Mouse (Mus musculus) midbrain, embryonic 15.5 days (tissue): ENCODE results near the gene Klkb1. TPM values are rescaled to one million over a fixed set of nuclear protein-coding genes. Genes with fewer than 3 reads are reported as not detected.
A peak's percentile ranks its signal among the peaks of the same experiment; 100 is the strongest.

ENCODE experiments used
- ATAC-seq: fragments of 200-750 bp; cut with Nextera tagmentation; replicated peaks from 2 replicates; pipeline ENCODE4 v1.8.0; 2017; ENCODE audit warnings: moderate TSS enrichment
- H3K27ac ChIP-seq: fragments of 300-500 bp; sonication (generic); 2 replicates; pipeline ENCODE4 v1.5.1; 2015; ENCODE audit warnings: mild to moderate bottlenecking, inconsistent platforms
- H3K27me3 ChIP-seq: fragments of 300-500 bp; sonication (generic); replicated peaks from 2 replicates; pipeline ENCODE4 v1.6.1; 2015; ENCODE audit warnings: inconsistent platforms
- H3K36me3 ChIP-seq: fragments of 300-500 bp; sonication (generic); replicated peaks from 2 replicates; pipeline ENCODE4 v1.6.1; 2015; ENCODE audit warnings: inconsistent platforms
- H3K4me1 ChIP-seq: fragments of 300-500 bp; sonication (generic); 2 replicates; pipeline ENCODE4 v1.6.1; 2015; ENCODE audit warnings: inconsistent platforms
- H3K4me2 ChIP-seq: fragments of 300-500 bp; sonication (generic); 2 replicates; pipeline ENCODE4 v1.6.1; 2015; ENCODE audit warnings: inconsistent platforms, mild to moderate bottlenecking, moderate library complexity
- H3K4me3 ChIP-seq: fragments of 300-500 bp; sonication (generic); 2 replicates; pipeline ENCODE4 v1.5.1; 2015; ENCODE audit warnings: mild to moderate bottlenecking, inconsistent platforms
- H3K9ac ChIP-seq: fragments of 300-500 bp; sonication (generic); 2 replicates; pipeline ENCODE4 v1.6.1; 2015; ENCODE audit warnings: mild to moderate bottlenecking, inconsistent platforms
- H3K9me3 ChIP-seq: fragments of 300-500 bp; sonication (generic); 2 replicates; pipeline ENCODE4 v1.6.1; 2016; ENCODE audit warnings: inconsistent platforms
- WGBS: fragments of 180-500 bp; shearing (Covaris S2); methylation state at CpG from one replicate; pipeline ENCODE4 v1.1.7; 2015; ENCODE audit warnings: mixed read lengths; 5-methylcytosine and 5-hydroxymethylcytosine counted together
- polyA plus RNA-seq: library from polyadenylated mRNA; unstranded; fragments of >200 nt; fragmentation: Nextera tagmentation; extraction: Ambion mirVana; gene quantifications from 2 replicates; pipeline ENCODE4 v1.2.1, GENCODE M21; 2015

Klkb1 gene
- polyA plus RNA-seq, 1 experiment from 2014 or later: 0.03 TPM

DNA sequence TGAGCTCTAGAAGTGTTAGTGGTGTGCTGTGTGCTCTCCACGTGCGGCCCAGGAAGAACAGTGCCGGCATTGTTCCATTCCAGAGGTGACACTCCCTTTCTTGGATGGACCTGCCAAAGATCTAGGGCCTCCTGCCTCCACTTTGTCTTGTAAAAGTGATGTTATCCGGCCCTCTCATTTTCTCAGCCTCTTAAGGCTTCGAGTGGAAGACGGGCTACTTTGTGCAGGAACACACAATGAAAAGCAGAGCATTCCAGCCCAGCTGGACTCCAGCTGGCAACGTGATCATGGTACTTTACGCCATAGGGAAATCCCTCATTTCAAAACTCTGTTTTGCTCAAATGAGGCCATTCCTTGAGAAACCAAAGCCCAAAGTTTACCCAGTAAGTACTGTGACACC lies 27.7 kb downstream of the Klkb1 start:
- Histone ChIP-seq H3K27me3 (no peaks in the 10 kb centered on the region), H3K4me3 (no peak overlapping the region), H3K36me3 (no peaks in the 10 kb centered on the region), H3K4me2 (no peak overlapping the region), H3K4me1 (no peaks in the 10 kb centered on the region), H3K9me3 (no peaks in the 10 kb centered on the region), H3K27ac (no peak overlapping the region), H3K9ac (no peak overlapping the region)
- ATAC-seq: no peak
- 58% methylated on average over 8 of the region's 8 CpGs for WGBS

DNA sequence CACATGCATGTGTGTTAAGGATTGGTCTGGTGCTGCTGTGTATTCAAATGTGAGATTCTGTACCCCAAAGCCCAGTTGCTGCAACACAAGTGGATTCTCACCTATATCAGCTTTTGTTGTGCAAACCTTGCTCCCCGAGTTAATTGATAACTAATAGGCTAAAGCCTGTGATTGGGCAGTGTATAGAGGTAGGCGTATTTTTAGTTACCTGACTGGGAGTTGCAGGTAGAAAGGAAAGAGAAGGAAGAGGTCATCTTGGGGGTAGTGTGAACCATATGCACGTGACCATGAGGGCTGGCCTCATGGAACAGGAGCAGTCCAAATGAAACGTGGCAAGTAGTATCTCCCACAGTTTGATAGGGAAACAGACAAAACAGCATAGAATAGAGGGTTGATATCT lies 29.7 kb downstream of the Klkb1 start:
- H3K4me1 ChIP-seq: no peaks in the 10 kb centered on the region
- WGBS: 93% methylated on average over 4 of the region's 4 CpGs
- H3K9me3 ChIP-seq: no peaks in the 10 kb centered on the region
- H3K27me3 ChIP-seq: no peaks in the 10 kb centered on the region
- no peak overlapping the region for H3K4me2 ChIP-seq
- no peaks in the 10 kb centered on the region for H3K36me3 ChIP-seq
- no peak overlapping the region for H3K9ac ChIP-seq
- no peak overlapping the region for H3K27ac ChIP-seq
- ATAC-seq: no peak
- no peak overlapping the region for H3K4me3 ChIP-seq

DNA sequence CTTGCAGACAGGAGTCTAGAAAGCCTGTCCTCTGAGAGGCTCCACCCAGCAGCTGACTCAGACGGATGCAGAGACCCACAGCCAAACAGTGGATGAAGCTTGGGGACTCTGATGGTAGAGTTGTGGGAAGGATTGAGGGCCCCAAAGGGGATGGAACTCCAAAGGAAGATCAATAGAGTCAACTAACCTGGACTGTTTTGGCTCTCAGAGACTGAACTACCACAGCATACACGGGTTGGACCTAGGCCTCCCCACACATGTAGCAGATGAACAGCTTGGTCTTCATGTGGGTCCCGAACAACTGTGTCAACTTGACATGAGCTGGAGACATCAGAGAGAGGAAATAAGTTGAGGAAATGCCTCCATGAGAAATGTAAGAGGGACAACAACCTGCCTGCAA lies 31.8 kb downstream of the Klkb1 start:
- no peaks in the 10 kb centered on the region for H3K27me3 ChIP-seq
- H3K36me3 ChIP-seq: no peaks in the 10 kb centered on the region
- H3K9me3 ChIP-seq: no peaks in the 10 kb centered on the region
- H3K4me3 ChIP-seq: no peak overlapping the region
- 89% methylated on average over 3 of the region's 3 CpGs for WGBS
- no peak overlapping the region for H3K27ac ChIP-seq
- H3K4me1 ChIP-seq: no peaks in the 10 kb centered on the region
- ATAC-seq: no peak
- no peak overlapping the region for H3K4me2 ChIP-seq
- H3K9ac ChIP-seq: no peak overlapping the region

DNA sequence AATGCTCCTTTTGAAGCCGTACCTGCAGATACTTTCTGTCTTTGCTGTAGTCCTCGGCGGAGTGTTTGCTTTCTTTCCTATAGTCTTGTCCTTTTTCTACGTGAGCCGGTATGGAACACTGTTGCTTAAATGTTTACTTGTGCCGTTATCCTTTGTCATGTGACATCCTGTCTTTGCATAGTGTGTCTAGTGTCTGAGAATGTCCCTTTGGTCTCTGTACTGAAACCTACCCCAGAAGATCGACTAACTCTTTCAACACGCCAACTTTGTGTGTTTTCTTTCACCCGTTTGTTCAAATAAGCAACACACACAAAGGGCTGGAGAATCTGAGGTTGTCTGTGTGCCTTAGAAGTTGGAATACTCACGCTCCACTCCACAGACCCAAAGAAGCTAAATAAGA lies 32.7 kb downstream of the Klkb1 start, which contains the start of gene F11:
Gene F11 (minus strand): TSS at position 112 of the 400 bp plus-strand sequence.
- Histone ChIP-seq H3K9ac (no peak within 1 kb of the TSS), H3K36me3 (no peaks in the 10 kb centered on the region), H3K4me3 (no peak within 1 kb of the TSS), H3K27me3 (no peaks in the 10 kb centered on the region), H3K4me1 (no peaks in the 10 kb centered on the region), H3K9me3 (no peaks in the 10 kb centered on the region), H3K27ac (no peak within 1 kb of the TSS), H3K4me2 (no peak within 1 kb of the TSS)
- 88% methylated on average over 10 of the region's 10 CpGs for WGBS
- no peak for ATAC-seq

DNA sequence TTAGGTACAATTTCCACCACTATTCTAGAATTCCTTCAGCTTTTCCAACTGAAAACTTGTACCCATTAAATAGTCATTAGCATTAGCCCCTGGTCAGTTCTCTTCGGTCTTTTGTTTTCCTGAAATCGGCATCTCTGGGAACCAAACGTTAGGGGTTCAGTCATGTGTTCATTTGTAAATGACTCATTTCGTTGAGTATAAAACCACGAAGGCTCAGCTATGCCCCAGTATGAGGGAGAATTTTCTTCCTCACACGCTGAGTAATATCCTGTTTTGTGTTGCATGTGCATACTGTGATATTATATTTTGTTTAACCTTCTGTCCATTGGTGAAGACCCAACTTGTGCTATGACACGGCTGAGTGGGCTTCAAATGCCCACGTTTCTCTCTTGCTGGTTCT lies 36.2 kb downstream of the Klkb1 start:
- ATAC-seq: no peak
- no peaks in the 10 kb centered on the region for H3K27me3 ChIP-seq
- H3K27ac ChIP-seq: no peak overlapping the region
- WGBS: 83% methylated on average over 8 of the region's 8 CpGs
- H3K9me3 ChIP-seq: no peaks in the 10 kb centered on the region
- H3K4me1 ChIP-seq: no peaks in the 10 kb centered on the region
- no peaks in the 10 kb centered on the region for H3K36me3 ChIP-seq
- no peak overlapping the region for H3K4me2 ChIP-seq
- H3K4me3 ChIP-seq: no peak overlapping the region
- H3K9ac ChIP-seq: no peak overlapping the region

DNA sequence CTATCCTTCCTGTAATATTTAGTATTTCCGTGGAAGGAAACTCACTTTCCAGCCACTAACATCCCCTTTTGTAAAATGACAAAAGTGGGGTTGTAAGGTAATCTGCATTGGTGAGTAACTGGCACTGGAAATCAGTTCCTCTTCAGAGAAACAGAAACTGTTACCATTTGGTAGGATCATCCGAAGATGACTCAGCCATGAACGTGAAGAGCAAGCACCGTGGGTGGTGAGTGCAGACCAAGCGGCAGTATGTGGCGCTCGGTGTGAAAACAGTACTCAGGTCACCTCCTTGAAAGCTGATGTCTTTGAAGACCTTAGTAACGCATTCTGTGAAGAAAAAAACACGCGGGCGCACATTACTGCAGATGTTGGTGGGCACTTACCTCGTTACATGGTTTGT lies 39.6 kb downstream of the Klkb1 start:
- no peak for ATAC-seq
- Histone ChIP-seq H3K4me2 (no peak overlapping the region), H3K36me3 (no peaks in the 10 kb centered on the region), H3K4me1 (no peaks in the 10 kb centered on the region), H3K27me3 (no peaks in the 10 kb centered on the region), H3K27ac (no peak overlapping the region), H3K9ac (no peak overlapping the region), H3K4me3 (no peak overlapping the region), H3K9me3 (no peaks in the 10 kb centered on the region)
- 90% methylated on average over 12 of the region's 12 CpGs for WGBS

DNA sequence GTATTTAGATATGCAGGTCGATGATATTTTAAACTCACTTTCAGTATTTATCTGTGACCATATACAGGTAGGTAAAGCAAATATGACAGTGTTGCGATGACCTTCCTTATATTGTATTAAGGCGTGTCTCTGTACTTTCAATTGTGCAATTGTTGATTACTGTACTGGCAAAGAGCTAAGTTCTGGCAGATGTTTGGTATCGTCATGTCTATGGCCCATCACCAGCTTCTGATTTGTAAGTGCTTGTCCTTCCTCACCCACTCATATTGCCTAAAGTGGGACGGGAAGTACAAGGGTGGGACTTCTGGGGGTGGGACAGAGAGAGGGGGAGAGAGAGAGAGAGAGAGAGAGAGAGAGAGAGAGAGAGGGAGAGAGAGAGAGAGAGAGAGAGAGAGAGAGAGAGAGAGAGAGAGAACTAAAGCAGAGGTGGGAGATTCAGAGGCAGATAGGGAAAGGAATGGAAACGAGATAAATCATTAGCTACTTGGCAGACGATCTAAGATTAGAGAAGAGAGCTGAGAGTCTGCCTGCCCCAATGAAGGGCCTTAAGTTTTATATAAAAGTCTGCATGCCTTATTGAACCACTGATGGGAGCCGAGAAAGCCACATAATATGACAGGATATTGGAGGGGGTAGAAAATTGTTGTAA lies 40.3 kb downstream of the Klkb1 start:
- Histone ChIP-seq H3K4me2 (no peak overlapping the region), H3K4me3 (no peak overlapping the region), H3K9ac (no peak overlapping the region), H3K27ac (no peak overlapping the region), H3K9me3 (no peaks in the 10 kb centered on the region), H3K36me3 (no peaks in the 10 kb centered on the region), H3K4me1 (no peaks in the 10 kb centered on the region), H3K27me3 (no peaks in the 10 kb centered on the region)
- no peak for ATAC-seq
- 84% methylated on average over 8 of the region's 8 CpGs for WGBS

DNA sequence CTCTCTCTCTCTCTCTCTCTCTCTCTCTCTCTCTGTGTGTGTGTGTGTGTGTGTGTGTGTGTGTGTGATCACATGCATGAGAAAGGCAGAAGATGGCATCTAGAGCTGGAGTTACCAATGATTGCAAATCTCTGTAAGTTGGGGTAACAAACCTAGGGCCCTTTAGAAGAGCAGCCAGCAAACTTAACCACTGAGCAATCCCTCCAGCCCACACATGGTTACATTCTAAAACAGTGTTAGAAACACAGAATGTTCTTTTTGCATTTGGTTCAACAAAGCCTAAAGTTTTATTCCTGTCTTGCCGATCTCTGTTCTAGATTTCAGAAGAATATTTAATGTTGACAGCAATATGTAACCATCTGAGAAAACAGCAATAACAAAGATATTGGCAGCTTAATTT lies 41.1 kb downstream of the Klkb1 start:
- H3K9me3 ChIP-seq: no peaks in the 10 kb centered on the region
- H3K4me3 ChIP-seq: no peak overlapping the region
- no peaks in the 10 kb centered on the region for H3K36me3 ChIP-seq
- H3K4me2 ChIP-seq: no peak overlapping the region
- WGBS: 95% methylated on average over 1 of the region's 1 CpGs
- H3K27ac ChIP-seq: no peak overlapping the region
- ATAC-seq: no peak
- no peak overlapping the region for H3K9ac ChIP-seq
- no peaks in the 10 kb centered on the region for H3K4me1 ChIP-seq
- no peaks in the 10 kb centered on the region for H3K27me3 ChIP-seq

DNA sequence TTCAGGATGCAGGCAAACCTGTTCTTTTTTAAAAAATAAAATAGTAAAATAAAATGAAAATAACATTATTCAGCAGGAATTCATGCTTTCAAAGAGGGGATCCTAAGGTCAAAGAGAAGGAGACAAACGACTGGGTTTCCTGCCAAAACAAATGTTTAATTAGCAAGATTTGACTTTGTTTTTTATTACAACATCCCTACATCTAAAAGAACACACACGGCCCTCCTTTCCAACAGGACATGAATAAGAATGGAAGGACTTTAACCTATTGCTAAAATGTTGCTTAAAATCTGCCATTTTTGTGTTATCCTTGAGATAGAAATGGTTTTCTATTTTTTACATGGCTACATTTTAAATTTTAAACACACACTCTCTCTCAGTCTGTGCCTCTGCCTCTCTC lies 41.5 kb downstream of the Klkb1 start:
- no peak overlapping the region for H3K4me2 ChIP-seq
- no peaks in the 10 kb centered on the region for H3K4me1 ChIP-seq
- WGBS: 54% methylated on average over 2 of the region's 2 CpGs
- no peaks in the 10 kb centered on the region for H3K36me3 ChIP-seq
- no peak overlapping the region for H3K27ac ChIP-seq
- no peak overlapping the region for H3K4me3 ChIP-seq
- H3K9me3 ChIP-seq: no peaks in the 10 kb centered on the region
- no peak for ATAC-seq
- H3K9ac ChIP-seq: no peak overlapping the region
- no peaks in the 10 kb centered on the region for H3K27me3 ChIP-seq

DNA sequence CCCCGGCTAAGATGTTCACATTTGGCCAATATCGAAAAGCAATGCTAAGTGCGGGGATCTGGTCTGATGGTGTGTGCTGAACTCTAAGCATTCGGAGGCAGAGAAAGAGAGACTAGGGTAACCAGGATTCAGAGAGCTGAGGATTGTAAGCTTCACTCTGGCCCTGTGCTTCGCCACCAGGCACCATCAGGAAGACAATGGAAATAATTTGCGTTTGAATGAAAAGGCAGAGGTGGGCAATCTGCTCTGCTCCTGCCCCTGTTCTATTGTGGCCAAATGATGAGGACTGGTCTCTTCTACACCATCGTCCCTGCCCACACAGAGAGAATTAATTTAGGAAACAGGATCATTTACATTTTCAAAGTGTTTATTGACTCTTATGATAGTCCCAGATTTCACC lies 48.4 kb downstream of the Klkb1 start:
- Histone ChIP-seq H3K9ac (no peak overlapping the region), H3K4me1 (no peaks in the 10 kb centered on the region), H3K9me3 (no peaks in the 10 kb centered on the region), H3K27me3 (no peaks in the 10 kb centered on the region), H3K4me2 (no peak overlapping the region), H3K36me3 (no peaks in the 10 kb centered on the region), H3K4me3 (no peak overlapping the region), H3K27ac (no peak overlapping the region)
- whole genome bisulfite sequencing: 27% methylated on average over 7 of the region's 7 CpGs
- ATAC-seq: no peak

DNA sequence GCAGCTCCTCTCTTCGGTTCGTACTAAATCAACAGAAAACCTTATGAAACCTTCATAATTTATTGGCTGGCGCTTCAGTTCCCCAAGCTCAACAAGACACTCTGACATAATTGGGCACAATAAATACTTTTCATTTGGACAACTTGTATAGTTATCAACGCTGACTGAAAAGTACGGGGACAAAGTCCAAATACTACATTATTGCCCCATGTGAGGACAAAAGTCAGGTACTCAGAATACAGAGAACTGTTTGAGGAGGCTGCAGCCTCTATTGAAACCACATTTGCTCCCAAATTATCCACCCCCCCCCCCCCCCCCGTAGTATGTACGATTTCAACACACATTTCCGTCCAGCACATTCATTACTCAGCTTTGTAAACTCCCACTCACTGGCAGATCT lies 55.3 kb downstream of the Klkb1 start:
- H3K27ac ChIP-seq: no peak overlapping the region
- no peaks in the 10 kb centered on the region for H3K36me3 ChIP-seq
- no peak for ATAC-seq
- WGBS: 88% methylated on average over 8 of the region's 8 CpGs
- H3K4me2 ChIP-seq: no peak overlapping the region
- no peaks in the 10 kb centered on the region for H3K9me3 ChIP-seq
- H3K27me3 ChIP-seq: no peaks in the 10 kb centered on the region
- H3K4me3 ChIP-seq: no peak overlapping the region
- H3K9ac ChIP-seq: no peak overlapping the region
- H3K4me1 ChIP-seq: peaks cover 3% of the 10 kb centered on the region

DNA sequence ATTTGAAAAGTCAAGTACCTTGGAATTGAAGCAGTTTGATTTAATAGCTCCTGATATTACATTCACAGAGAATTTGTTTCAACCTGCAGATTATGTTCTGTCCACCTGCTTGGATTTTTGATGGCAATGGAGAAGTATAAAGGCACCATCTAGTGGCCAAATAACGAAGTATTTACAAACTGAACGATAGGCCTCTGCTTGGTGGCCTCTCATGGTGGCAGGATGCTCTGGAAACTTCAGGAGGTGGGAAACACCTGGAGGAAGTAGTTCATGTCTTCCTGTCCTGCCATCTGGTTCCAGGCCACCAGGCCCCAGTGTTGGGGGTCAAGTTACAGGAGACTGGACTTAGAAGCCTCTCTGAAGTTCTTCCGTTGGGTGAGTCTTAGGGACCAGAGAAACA lies 56.4 kb downstream of the Klkb1 start:
- no peak overlapping the region for H3K9ac ChIP-seq
- H3K4me1 ChIP-seq: peaks cover 3% of the 10 kb centered on the region
- H3K36me3 ChIP-seq: no peaks in the 10 kb centered on the region
- H3K27me3 ChIP-seq: no peaks in the 10 kb centered on the region
- H3K27ac ChIP-seq: no peak overlapping the region
- ATAC-seq: no peak; the same call in 1 of the 2 replicates
- WGBS: 32% methylated on average over 3 of the region's 3 CpGs
- no peak overlapping the region for H3K4me2 ChIP-seq
- H3K9me3 ChIP-seq: no peaks in the 10 kb centered on the region
- H3K4me3 ChIP-seq: no peak overlapping the region

DNA sequence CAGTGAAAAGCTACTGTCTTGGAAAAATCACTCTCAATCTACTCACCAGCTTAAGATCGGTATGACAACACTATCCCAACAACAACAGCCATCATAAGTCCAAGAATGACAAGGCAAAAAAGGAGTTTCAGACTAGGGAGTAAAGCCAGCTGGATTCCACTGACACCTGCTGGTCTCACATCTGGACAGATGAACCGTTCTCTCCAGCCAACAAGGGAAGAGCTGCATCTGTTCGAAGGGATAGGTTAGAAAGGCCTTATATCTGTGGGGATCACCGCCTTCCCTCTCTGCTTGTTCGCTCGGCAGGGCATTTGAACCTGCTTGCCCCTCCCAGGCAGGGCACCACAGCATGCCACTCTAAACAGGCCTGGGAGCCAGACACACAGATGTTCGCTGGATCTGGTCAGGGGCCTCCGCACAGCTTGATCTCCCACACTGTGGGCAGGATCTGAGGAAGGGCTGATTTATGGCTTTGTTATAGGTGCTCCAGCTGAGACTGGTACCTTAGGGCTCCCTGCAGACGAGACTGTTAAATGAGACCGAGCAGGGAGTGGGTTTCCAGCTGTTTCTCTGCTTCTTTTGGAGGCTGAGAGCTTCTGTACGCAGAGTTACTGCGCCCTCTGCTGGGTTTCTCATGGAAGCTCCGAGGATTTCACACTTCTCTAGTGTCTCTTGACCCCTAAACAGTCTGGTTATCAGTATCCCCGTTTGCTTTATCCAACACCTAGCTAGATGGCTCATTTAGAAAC lies 58.3 kb downstream of the Klkb1 start:
- WGBS: 24% methylated on average over 14 of the region's 14 CpGs
- peaks cover 3% of the 10 kb centered on the region for H3K4me1 ChIP-seq
- no peak overlapping the region for H3K27ac ChIP-seq
- H3K4me2 ChIP-seq: peak overlapping the region; percentile 49
- H3K9me3 ChIP-seq: no peaks in the 10 kb centered on the region
- H3K9ac ChIP-seq: no peak overlapping the region
- H3K4me3 ChIP-seq: peak overlapping the region; percentile 15; the same call in 1 of the 2 replicates
- peak; percentile 87 for ATAC-seq
- H3K27me3 ChIP-seq: no peaks in the 10 kb centered on the region
- H3K36me3 ChIP-seq: no peaks in the 10 kb centered on the region
